Mouse (Mus musculus) heart, adult 2 months (tissue): Measurements from ENCODE around the gene Clps.
A peak's percentile ranks its signal among the peaks of the same experiment; 100 is the strongest.

Source experiments
- CTCF ChIP-seq: fragments of 200-600 bp; IDR thresholded peaks from 2 replicates; pipeline ENCODE4 v1.8.1; 2022; ENCODE audit warnings: antibody characterized with exemption, mild to moderate bottlenecking, moderate library complexity
- EP300 ChIP-seq: fragments of 200-500 bp; IDR thresholded peaks from 2 replicates; pipeline ENCODE4 v1.6.1; 2011; ENCODE audit warnings: low read depth, low read length, control low read depth; ENCODE audit not compliant: insufficient read depth
- POLR2A ChIP-seq: fragments of 200-500 bp; IDR thresholded peaks from 2 replicates; pipeline ENCODE4 v1.6.1; 2011; ENCODE audit warnings: mild to moderate bottlenecking, low read depth, low read length, control low read depth; ENCODE audit not compliant: insufficient read depth

- no peak; the same call in 1 of the 2 replicates for TF ChIP-seq CTCF
- peak; percentile 27; the same call in 1 of the 2 replicates for TF ChIP-seq POLR2A
- peak; percentile 98 for TF ChIP-seq EP300
These were observed 32.6 kb downstream of the Clps start for GRCm38 (mm10) chr17:28528043-28528351.
